Mouse (Mus musculus) left cerebral cortex, adult 8-10 months (tissue): Measurements from ENCODE around the gene Plxna1. TPM values are rescaled to one million over a fixed set of nuclear protein-coding genes. Genes with fewer than 3 reads are reported as not detected.

Experiments used
- DNase-seq, 2 experiments: peaks; one replicate each; pipeline ENCODE4 v3.0.0; 2022; ENCODE audit warnings: low spot score in 2 of 2
- total RNA-seq, 4 experiments: library from RNA; stranded (reverse); gene quantifications; 2 replicates each; pipeline ENCODE4 v1.2.4; 2022

Plxna1 gene
- total RNA-seq = 10 to 100 TPM; 49.7 to 53.1 (median 51.4) TPM

DNA sequence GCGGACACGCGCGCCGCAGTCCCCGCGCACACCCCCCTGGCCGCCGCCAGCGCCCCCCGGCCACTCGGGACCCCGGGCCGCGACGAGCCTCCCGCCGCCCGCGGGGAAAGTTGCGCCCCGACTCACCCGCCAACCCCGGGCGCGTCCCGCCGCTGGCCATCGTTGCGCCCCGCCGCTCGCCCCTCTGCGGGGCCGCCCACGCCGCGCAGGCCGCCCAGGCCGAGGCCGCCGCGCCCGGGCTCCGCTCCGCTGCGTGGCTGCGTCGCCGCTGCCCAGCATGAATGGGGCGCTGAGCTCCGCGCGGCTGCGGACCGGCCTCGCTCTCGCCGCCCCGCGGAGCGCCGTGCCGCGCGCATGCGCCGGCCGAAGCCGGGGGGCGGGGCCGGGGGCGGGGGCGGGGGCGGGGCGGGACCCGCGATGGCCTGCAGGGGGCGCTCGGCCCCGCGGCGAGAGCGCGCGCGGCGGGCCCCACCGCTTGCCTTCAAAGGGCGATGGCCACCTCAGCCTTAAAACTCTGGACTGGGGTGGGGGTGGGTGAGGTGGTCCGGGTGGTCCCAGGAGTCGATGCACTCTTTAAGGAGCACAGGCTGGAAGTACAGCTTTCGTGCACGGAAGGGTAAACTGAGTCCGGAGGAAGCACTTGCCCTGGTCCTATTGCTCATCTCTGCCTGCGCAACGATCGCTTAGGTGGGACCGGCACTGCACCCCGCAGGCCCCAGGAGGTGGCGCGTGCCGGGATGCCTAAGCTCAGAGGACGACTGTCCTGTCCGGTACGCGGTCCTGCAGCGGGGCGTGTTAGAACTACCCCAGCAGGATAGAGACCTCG is at the start of gene Plxna1:
Gene Plxna1 (minus strand): TSS at position 340 of the 826 bp plus-strand sequence.
- DNase-seq = peak in 1 of 2 experiments; percentile 55

DNA sequence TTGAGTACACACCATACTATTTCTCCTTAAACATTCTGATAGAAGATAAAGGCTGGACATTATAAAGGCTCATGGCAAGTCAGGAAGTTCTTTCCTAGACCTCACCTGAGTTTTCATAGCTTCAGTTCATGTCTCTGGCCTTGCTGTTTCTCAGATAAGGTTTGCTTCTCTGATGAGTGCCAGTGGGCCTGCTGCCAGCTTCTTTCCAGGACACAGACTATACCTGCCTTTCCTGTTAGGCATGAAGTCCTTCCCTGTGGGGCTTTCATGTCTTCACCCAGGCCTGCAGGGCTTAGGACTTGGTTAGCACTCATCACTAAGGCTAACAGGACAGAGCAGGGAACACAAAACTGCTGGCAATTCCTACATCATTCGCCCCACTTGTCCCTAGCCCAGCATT is 46.6 kb upstream of the Plxna1 start:
- DNase-seq = no peak

DNA sequence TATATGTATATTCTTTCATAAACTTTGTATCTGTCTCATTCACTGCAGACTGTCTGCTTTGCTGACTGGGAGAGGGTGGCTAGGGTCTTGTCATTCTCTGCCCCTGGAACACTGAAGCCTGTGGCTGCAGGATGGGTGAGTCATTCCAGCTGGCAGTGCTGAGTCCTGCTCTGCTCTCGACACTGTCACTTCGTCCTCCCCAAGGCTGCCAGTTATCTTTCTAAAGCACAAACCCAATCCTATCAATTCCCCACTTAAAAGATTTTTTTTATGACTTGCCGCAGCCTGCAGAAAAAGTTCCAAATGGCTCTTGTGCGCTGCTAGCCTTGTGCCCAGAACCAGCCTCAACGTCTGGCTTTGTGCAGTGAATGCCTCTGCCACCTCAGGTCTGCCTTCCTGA is 45.8 kb upstream of the Plxna1 start:
- DNase-seq = no peak

DNA sequence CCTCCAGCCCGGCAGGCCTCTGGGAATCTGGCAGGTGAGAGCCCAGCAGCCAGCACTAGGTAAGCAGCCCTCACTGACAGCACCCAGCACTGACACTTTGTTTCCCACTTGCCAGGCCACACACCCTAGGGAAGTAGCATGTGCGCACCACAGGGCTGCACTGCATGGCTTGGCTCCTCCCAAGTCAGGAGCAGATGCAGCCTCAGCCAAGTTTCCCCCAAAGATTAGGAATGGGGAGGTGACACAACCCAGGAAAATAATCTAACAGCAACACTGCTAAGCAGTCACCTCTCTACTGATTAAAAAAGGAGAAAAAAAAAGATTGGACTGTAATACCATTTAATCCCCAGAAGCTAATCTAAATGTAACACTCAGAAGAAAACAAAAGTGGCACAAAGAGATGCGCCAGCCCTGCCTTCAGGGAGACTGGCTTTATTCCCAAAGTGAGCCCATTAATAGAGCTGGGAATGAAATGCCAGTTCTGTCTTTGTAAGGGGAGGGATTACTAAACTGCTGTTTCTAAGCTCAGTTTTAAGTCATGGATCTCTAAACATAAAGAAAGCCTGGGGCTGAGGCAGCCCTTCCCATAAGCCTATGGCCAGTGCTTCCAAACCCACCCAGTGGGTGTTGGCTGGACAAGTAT is 44.9 kb upstream of the Plxna1 start:
- no peak for DNase-seq

DNA sequence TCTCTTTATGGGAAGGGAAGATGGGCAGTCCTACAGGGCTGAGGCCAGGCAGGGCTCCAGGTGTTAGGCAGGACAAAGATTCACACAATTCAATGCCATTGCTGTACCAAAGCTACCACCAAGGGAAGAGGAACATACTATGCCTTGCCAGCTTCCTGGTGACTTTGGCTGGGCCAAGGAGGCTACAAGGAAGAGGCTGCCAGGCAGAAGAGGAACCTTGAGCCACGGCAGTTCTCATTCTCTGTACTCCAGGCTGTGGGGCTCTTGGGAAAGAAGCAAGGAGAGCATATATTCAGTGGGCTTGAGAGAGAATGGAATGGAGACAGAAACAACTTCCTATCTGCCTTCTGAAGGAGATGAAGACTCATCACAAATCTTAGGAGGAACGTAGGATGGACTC is 42.5 kb upstream of the Plxna1 start:
- DNase-seq = no peak

DNA sequence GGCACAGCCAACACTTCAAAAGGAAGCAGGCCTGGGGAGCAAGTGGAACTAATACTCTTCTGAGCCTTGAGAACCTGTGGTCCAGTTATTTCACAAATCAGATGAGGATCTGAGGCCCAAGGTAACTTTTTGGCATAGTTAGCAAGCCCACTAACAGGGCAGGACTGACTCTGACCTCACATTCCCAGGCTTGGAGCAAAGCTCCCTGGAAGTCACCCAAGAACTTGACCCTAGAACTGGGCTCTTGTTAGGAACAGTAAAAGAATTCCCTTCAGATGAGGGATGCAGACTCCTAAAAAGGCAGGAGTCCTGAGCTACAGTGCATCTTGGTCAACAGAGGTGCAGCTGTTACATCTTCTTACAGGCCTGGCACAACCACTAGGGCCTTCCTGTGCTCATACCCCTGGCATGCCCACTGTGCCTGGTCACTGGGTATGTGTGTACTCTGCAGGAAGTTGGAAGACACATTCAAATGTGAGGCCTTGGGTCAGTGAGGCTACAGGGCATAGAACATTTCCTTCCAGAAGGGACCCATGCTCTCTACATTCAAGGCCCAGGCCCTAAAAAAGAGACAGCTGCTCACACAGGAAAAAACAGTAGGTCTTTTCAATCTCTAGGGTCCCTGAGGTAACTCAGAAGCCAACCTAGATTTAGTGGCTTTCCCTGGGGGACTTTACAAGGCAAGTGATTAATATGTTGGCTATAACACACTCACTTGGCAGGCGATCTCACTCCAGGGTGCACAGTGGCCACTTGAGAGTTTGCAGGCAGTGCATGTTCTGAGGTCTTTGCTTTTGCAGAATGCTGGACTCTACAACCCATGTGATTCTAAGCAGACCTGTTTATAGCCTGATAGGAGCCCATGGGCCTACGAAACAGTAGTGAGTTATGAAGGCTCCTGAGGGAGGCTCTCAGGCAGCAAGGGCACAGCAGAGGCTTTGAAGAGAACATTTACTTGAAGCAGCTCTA is 41.1 kb upstream of the Plxna1 start:
- no peak for DNase-seq

DNA sequence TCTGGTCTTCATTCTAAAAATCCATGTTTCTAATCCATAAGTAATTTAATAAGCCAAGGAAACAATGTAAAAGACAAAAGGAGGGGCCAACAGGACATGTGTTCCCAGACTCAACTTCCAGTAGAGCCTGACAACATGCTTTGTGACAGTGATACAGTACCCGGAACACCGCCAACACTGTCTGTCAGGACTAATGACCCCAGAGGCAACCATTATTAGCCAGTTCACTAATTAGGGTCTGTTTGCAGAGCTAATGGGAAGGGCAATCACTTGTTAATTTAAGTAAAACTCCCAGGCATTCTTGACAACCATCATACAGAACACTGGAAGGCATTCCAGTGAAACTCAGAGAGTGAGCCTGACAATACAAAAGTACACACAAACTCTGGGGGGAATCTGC is 40.0 kb upstream of the Plxna1 start:
- no peak for DNase-seq

DNA sequence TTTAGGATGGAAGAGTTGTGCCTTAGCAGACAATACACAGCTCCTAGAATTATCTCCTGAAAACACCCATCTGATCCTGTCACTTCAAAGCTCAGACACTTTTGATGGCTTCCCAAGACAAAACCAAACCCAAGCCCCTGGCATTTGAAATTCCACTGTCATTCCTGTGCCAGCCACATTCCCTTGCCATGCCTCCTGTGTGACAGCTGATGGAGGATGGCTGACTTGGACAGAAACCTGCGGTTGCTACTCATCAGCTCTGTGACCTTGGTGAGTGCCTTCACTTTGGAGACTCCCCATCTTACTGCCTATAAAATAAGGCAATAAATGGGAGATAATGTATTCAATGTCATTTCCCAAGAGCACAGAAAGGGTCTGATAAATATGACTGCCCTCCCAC is 37.1 kb upstream of the Plxna1 start:
- no peak for DNase-seq

DNA sequence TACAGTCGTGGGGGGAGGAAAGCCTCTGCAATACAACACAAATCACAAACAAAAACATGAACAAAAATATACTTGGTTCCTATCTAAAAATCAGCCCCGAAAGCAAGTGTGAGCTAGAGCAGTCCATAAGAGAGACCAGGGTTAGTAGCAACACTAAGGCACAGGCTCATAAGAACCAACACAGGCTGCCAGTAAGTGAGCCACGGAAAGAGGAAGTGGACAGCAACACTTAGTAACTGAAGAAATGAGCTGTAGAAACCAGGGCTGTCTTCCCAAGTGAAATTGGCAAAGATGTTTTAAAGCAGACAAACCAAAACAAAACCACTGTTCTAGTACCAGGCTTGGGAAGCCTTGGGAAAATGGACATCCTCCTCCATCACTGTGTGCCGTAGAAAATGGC is 35.5 kb upstream of the Plxna1 start:
- no peak for DNase-seq

DNA sequence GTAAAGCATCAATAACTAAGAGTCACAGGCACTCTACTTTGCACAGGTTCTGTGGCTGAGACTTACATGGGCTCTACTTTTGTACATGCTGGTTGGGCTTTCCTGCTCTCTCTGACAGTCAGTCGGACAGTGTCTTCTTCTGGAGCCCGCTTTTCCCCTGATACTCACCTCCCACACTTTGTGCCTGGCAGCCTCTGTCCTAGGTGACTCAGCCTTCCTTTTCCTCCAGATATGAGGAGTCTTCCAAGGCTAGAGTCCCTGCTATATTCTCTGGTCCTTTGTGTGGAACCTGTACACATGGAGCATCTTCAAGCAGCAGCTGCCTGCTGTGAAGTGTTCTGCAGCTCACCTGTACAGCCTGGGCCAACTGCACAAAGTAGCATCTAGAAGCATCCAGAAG is 31.4 kb upstream of the Plxna1 start:
- no peak for DNase-seq

DNA sequence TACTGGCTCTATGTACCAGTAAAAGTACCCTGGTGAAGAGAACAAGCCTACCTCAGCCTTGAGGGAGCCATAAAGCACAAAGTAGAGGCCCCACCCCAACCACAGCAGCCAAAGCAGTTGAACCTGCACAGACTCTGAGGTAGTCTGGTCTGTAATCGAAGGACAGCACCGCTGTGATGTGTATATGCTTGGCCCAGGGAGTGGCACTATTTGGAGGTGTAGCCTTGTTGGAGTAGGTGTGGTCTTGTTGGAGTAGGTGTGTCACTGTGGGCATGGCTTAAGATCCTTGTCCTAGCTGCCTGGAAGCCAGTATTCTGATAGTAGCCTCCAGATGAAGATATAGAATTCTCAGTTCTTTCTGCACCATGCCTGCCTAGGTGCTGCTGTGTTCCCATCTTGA is 29.8 kb upstream of the Plxna1 start:
- DNase-seq = no peak

DNA sequence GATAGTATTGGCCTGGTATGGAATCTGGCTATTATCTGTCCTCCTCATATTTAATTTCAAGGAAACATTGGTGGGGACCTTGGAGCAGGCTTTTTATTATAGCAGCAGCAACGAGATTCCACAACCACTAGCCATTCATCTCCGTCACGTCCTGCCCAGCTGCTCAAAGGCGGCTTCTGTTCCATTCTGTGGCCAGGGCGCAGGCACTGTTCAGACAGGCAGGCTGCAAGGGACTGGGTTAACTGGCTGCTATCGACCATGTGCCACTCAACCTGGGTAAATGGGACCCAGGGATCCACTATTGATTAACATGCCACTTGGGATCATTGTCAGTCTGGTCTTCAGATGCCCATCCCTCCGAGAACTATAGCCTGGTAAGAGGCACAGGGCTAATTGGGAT is 27.4 kb upstream of the Plxna1 start:
- no peak for DNase-seq

DNA sequence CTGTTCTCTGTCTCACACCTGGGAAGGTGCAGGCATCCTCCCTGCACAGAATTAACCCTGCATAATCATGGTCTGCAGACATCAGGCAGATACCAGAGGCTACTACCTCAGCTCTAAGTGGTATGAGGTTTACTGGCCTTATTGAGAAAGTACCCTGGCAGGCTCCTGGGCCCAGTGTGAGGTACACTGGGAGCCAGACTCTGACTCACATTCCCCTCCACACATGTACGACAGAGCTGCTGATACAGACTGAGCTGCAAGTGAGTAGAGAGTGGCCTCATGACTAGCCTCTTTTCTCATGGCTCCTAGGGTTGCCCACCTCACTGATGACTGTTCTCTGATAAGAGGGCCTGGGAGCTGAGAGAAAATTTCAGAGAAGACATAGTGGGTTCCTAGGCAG is 24.5 kb upstream of the Plxna1 start:
- no peak for DNase-seq

DNA sequence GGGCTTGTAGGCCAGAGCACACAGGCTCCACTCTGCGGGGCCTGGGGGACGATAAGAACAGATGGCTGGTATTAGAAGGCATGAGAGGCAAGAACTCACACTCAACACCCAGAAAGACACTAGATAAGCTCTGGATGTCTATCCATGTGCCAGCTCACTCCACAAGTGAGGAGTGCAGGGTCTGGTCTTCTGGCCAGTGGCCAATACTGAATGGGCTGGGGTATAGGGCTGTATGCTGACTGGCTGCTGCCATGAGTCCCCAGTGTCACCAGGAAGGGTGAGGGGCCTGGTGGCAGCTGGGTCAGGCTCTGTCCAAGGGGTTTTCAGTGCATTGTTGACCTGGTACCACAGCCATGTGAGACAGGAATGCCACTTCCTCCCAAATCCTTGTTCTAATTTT is 22.3 kb upstream of the Plxna1 start:
- no peak for DNase-seq

DNA sequence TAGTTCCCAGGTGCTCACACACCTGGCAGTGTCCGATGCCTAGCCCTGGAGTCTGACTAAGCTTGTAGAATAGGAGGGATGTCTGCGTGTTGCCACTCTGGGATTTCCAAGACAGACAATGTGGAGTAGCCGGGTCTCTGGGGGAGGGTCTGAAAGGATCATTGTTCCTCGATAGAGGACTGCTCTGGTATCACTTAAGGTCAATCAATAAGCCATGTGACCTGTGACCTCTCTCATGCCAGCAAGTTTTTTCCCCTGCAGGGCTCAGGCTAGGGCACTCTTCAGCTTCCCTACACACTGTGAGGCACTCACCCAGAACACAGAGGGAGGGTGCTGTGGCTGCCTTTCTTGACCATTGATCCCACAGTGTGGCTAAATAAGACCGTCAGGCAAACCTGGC is 19.4 kb upstream of the Plxna1 start:
- no peak for DNase-seq

DNA sequence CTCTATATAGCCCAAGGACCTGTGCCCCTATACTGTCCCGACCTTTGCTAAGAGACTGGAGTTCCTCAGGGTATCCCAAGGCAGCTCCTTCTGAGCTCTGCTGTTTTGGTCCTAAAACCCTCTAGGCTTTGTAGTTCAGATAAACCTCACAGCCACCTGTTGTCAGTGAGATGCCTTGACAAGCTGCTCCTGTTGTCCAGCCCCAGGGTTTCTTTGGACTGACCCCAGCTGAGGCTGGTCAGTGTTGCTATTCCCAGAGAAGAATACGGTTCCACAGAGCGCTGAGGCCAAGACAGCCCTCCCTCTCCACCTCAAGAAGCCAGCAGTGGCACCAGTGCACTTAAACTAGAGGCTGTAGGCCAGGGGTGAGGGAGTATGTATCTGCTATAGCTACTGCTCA is 18.8 kb upstream of the Plxna1 start:
- no peak for DNase-seq

DNA sequence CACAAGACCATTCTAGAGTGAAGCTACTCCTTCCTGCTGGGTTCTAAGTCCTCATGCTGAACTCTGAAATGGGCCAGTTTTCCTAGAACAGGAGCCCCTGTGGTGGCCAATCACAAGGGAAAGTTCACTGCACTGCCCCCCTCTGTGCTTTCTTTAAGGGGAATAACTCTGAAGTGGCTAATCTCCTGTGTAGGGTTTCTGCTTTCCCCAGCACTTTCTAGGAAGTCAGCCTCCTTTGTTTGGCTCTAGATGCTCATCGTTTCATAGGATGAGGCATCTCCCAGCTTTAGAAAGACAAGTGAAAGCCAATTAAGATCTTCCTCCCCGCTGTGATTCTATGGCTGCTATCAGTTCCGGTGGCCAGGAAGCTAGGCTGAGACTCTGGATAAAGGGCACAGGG is 18.3 kb upstream of the Plxna1 start:
- DNase-seq = no peak

DNA sequence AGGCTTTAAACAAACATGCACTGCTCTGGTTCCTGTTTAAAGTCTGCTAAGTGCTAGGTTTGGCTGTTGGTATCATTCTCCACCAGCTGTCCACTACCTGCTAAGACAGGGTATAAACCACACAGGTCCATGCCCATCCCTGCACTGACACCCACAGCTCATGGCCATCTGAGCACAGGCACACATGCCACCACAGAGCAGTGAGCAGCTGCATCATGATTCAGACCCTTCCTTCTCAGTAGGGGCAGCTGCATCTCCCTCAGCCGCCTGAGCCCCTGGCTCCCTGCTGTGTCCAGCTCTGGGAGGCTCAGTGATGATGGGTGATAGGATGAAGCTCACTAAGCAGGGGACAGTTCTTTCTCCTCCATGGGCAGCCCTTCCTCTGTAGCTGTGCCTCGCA is 15.8 kb upstream of the Plxna1 start:
- no peak for DNase-seq

DNA sequence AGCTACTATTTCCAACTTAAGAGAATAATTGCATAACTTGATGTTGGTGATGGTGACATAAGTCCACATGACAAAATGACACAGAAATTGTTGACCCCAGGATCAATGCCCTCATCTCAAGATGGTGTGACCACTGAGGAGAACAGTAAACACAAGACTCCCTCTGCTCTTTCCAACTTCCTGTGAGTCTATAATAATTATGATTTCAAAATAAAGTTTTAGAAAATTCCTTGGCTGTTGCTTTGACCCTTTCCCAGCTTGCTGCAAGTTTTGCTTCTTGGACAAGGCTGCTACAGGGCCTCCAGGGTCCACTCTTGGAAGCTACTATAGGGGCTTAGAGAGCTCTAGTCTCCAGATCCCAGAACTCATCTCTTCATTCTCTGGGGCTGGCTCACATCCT is 6.4 kb upstream of the Plxna1 start:
- no peak for DNase-seq

DNA sequence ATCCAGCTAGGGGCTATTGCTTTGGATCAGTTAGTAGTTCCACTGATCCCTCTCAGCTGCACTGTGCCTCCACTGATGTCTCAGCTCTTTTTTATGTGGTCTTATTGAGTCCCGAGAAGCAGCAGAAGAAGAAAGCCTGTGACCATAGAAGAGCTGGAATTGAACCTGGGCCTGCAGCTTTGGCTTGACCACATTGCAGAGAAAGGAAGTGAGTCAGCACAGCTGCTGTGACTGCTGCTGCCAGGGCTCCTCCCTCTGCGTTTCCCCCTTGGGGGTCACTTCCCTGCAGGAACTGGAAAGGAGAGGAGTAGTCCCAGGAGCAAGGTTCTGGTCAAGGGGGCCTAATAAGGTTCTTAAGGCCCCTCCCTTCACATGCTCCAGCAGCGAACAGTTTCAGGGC is 1.9 kb upstream of the Plxna1 start:
- no peak for DNase-seq

DNA sequence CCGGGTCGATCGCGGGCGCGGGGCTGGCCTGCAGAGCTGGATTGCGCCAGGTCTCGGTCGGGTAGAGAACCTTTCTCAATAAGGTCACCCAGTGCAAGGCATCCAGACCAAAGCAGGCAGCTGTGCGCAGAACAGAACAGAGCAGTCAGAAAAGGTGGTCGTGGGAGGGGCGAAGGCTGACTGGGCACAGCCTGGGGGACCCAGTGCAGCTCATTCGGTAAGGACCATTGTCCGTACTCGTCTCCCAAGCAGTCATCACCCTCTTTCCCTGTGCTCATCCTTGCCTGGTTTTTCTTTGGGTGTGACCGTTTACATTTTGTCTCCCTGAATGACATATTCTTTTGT is 659 bp upstream of the Plxna1 start:
- DNase-seq = no peak
